Mouse (Mus musculus): ENCODE measurements around the gene Wdfy3. TPM values are rescaled to one million over a fixed set of nuclear protein-coding genes. Genes with fewer than 3 reads are reported as not detected.

The Wdfy3 gene
- polyA plus RNA-seq, 1 experiment from 2014 or later = 27.7 TPM

- Histone ChIP-seq H3K4me3 (ENCODE audit: low read length) (no peak overlapping the region), H3K9ac (ENCODE audit: low read depth, low read length) (no peak overlapping the region), H3K27me3 (ENCODE audit: control insufficient read depth, insufficient read depth, low read length) (no peaks in the 10 kb centered on the region), H3K9me3 (ENCODE audit: control insufficient read depth, low read length) (no peaks in the 10 kb centered on the region), H3K4me1 (ENCODE audit: control insufficient read depth, insufficient read depth, low read length) (peaks cover 4% of the 10 kb centered on the region; the same call in 1 of the 2 replicates), H3K36me3 (ENCODE audit: control insufficient read depth, insufficient read depth, low read length) (no peaks in the 10 kb centered on the region), H3K4me2 (replicated peaks; ENCODE audit: low read depth, low read length) (no peak overlapping the region), H3K27ac (ENCODE audit: low read depth, low read length) (no peak overlapping the region)
- no peak for ATAC-seq (ENCODE audit: low FRiP score, low TSS enrichment)
- 91% methylated on average over 6 of the region's 6 CpGs for WGBS
Measured at GRCm38 (mm10) chr5:101811296-101812169, 258.2 kb downstream of the Wdfy3 start.

GRCm38 (mm10) chr5:101802358-101803022, 267.2 kb downstream of the Wdfy3 start:
- no peak overlapping the region for H3K4me2 ChIP-seq (replicated peaks; ENCODE audit: low read depth, low read length)
- no peaks in the 10 kb centered on the region for H3K4me1 ChIP-seq (ENCODE audit: control insufficient read depth, insufficient read depth, low read length)
- no peaks in the 10 kb centered on the region for H3K9me3 ChIP-seq (ENCODE audit: control insufficient read depth, low read length)
- H3K36me3 ChIP-seq (ENCODE audit: control insufficient read depth, insufficient read depth, low read length) = no peaks in the 10 kb centered on the region
- H3K4me3 ChIP-seq (ENCODE audit: low read length) = no peak overlapping the region
- H3K27ac ChIP-seq (ENCODE audit: low read depth, low read length) = no peak overlapping the region
- no peak overlapping the region for H3K9ac ChIP-seq (ENCODE audit: low read depth, low read length)
- WGBS = 58% methylated on average over 9 of the region's 9 CpGs
- no peak for ATAC-seq (ENCODE audit: low FRiP score, low TSS enrichment)
- no peaks in the 10 kb centered on the region for H3K27me3 ChIP-seq (ENCODE audit: control insufficient read depth, insufficient read depth, low read length)

DNA sequence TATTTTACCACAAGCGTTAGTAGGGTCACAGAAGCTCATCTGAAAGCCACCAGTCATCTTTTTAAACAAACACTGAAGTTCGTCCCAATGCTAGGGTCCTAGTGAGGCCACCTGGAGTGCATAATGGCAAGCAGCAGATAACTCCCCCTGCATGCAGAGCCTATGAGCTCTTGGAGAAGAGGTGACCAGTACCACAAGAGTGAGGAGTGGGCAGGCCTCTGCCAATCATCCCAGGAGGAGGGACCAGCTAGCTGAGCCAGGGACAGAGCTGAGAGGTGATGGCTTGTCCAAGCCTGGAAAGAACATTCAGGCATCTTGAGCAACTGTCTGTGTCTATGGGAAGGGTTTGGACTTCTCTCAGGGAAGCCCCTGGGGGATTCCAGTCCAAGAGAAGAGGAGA, 267.8 kb downstream of the Wdfy3 start:
- no peak overlapping the region for H3K4me3 ChIP-seq (ENCODE audit: low read length)
- H3K9ac ChIP-seq (ENCODE audit: low read depth, low read length) = no peak overlapping the region
- H3K9me3 ChIP-seq (ENCODE audit: control insufficient read depth, low read length) = no peaks in the 10 kb centered on the region
- no peak overlapping the region for H3K27ac ChIP-seq (ENCODE audit: low read depth, low read length)
- H3K27me3 ChIP-seq (ENCODE audit: control insufficient read depth, insufficient read depth, low read length) = no peaks in the 10 kb centered on the region
- no peaks in the 10 kb centered on the region for H3K36me3 ChIP-seq (ENCODE audit: control insufficient read depth, insufficient read depth, low read length)
- WGBS = 63% methylated on average over 2 of the region's 2 CpGs
- no peak for ATAC-seq (ENCODE audit: low FRiP score, low TSS enrichment)
- no peak overlapping the region for H3K4me2 ChIP-seq (replicated peaks; ENCODE audit: low read depth, low read length)
- no peaks in the 10 kb centered on the region for H3K4me1 ChIP-seq (ENCODE audit: control insufficient read depth, insufficient read depth, low read length)

DNA sequence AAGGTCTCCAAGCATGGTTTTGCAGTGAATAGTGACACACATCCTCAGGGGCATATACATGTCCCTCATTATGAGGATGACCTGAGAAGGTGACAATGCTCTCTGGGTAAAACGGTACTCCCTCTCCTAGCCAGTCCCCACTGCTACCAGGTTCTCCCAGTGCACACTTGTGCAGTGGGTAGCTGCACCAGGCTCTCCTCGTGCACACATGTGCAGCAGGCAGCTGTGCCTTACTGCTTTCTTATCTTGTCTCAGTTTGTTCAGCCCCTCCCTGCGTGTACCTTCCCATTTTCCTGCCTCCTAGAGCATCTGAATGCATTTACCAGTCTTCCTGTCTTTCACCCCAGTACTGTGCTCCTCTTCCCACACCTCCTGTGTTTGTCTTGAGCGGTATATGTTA, 277.1 kb downstream of the Wdfy3 start:
- no peaks in the 10 kb centered on the region for H3K36me3 ChIP-seq (ENCODE audit: control insufficient read depth, insufficient read depth, low read length)
- no peak overlapping the region for H3K4me2 ChIP-seq (replicated peaks; ENCODE audit: low read depth, low read length)
- no peaks in the 10 kb centered on the region for H3K27me3 ChIP-seq (ENCODE audit: control insufficient read depth, insufficient read depth, low read length)
- no peaks in the 10 kb centered on the region for H3K9me3 ChIP-seq (ENCODE audit: control insufficient read depth, low read length)
- WGBS = 73% methylated on average over 4 of the region's 4 CpGs
- no peak overlapping the region for H3K9ac ChIP-seq (ENCODE audit: low read depth, low read length)
- no peak for ATAC-seq (ENCODE audit: low FRiP score, low TSS enrichment)
- no peak overlapping the region for H3K4me3 ChIP-seq (ENCODE audit: low read length)
- no peak overlapping the region for H3K27ac ChIP-seq (ENCODE audit: low read depth, low read length)
- H3K4me1 ChIP-seq (ENCODE audit: control insufficient read depth, insufficient read depth, low read length) = no peaks in the 10 kb centered on the region

DNA sequence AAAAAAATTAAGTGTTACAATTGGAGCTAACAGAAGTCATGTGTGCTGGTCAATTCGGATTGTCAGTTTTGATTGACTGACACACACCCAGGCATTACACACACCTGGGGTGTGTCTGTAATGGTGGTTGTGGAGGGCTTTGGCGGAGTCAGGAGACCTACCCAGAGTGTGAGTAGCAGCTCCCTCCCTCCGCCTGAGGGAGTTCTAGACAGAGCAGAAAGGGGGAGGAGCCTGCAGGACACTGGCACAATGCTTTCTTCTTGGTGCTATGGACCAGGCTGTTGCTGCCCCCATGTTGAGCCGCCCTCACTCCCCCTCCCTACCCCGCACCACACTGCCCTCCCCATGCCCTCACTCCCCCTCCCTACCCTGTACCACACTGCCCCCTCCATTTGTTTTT, 279.2 kb downstream of the Wdfy3 start:
- Histone ChIP-seq H3K4me2 (replicated peaks; ENCODE audit: low read depth, low read length) (no peak overlapping the region), H3K36me3 (ENCODE audit: control insufficient read depth, insufficient read depth, low read length) (no peaks in the 10 kb centered on the region), H3K9me3 (ENCODE audit: control insufficient read depth, low read length) (no peaks in the 10 kb centered on the region), H3K4me3 (ENCODE audit: low read length) (no peak overlapping the region), H3K4me1 (ENCODE audit: control insufficient read depth, insufficient read depth, low read length) (no peaks in the 10 kb centered on the region), H3K27me3 (ENCODE audit: control insufficient read depth, insufficient read depth, low read length) (no peaks in the 10 kb centered on the region), H3K9ac (ENCODE audit: low read depth, low read length) (no peak overlapping the region), H3K27ac (ENCODE audit: low read depth, low read length) (no peak overlapping the region)
- ATAC-seq (ENCODE audit: low FRiP score, low TSS enrichment) = 0 out of 2 replicates have a peak, but pooled peaks have one; percentile 43
- 61% methylated on average over 5 of the region's 5 CpGs for WGBS

- Histone ChIP-seq H3K4me1 (ENCODE audit: control insufficient read depth, insufficient read depth, low read length) (no peaks in the 10 kb centered on the region), H3K9me3 (ENCODE audit: control insufficient read depth, low read length) (no peaks in the 10 kb centered on the region), H3K4me2 (replicated peaks; ENCODE audit: low read depth, low read length) (no peak overlapping the region), H3K27ac (ENCODE audit: low read depth, low read length) (no peak overlapping the region), H3K36me3 (ENCODE audit: control insufficient read depth, insufficient read depth, low read length) (no peaks in the 10 kb centered on the region), H3K27me3 (ENCODE audit: control insufficient read depth, insufficient read depth, low read length) (no peaks in the 10 kb centered on the region), H3K4me3 (ENCODE audit: low read length) (no peak overlapping the region), H3K9ac (ENCODE audit: low read depth, low read length) (no peak overlapping the region)
- ATAC-seq (ENCODE audit: low FRiP score, low TSS enrichment) = no peak
Measured at GRCm38 (mm10) chr5:101789770-101790169, 280.0 kb downstream of the Wdfy3 start.

- Histone ChIP-seq H3K9ac (ENCODE audit: low read depth, low read length) (no peak overlapping the region), H3K4me1 (ENCODE audit: control insufficient read depth, insufficient read depth, low read length) (no peaks in the 10 kb centered on the region), H3K9me3 (ENCODE audit: control insufficient read depth, low read length) (no peaks in the 10 kb centered on the region), H3K36me3 (ENCODE audit: control insufficient read depth, insufficient read depth, low read length) (no peaks in the 10 kb centered on the region), H3K4me2 (replicated peaks; ENCODE audit: low read depth, low read length) (no peak overlapping the region), H3K4me3 (ENCODE audit: low read length) (no peak overlapping the region), H3K27me3 (ENCODE audit: control insufficient read depth, insufficient read depth, low read length) (no peaks in the 10 kb centered on the region), H3K27ac (ENCODE audit: low read depth, low read length) (no peak overlapping the region)
- WGBS = 61% methylated on average over 4 of the region's 4 CpGs
- ATAC-seq (ENCODE audit: low FRiP score, low TSS enrichment) = no peak
Measured at GRCm38 (mm10) chr5:101785921-101786614, 283.7 kb downstream of the Wdfy3 start.

GRCm38 (mm10) chr5:101784787-101785186, 284.9 kb downstream of the Wdfy3 start:
- ATAC-seq (ENCODE audit: low FRiP score, low TSS enrichment) = no peak
- H3K36me3 ChIP-seq (ENCODE audit: control insufficient read depth, insufficient read depth, low read length) = no peaks in the 10 kb centered on the region
- WGBS = 91% methylated on average over 2 of the region's 2 CpGs
- H3K27ac ChIP-seq (ENCODE audit: low read depth, low read length) = no peak overlapping the region
- H3K27me3 ChIP-seq (ENCODE audit: control insufficient read depth, insufficient read depth, low read length) = no peaks in the 10 kb centered on the region
- H3K9me3 ChIP-seq (ENCODE audit: control insufficient read depth, low read length) = no peaks in the 10 kb centered on the region
- H3K4me1 ChIP-seq (ENCODE audit: control insufficient read depth, insufficient read depth, low read length) = no peaks in the 10 kb centered on the region
- no peak overlapping the region for H3K4me2 ChIP-seq (replicated peaks; ENCODE audit: low read depth, low read length)
- no peak overlapping the region for H3K4me3 ChIP-seq (ENCODE audit: low read length)
- no peak overlapping the region for H3K9ac ChIP-seq (ENCODE audit: low read depth, low read length)

DNA sequence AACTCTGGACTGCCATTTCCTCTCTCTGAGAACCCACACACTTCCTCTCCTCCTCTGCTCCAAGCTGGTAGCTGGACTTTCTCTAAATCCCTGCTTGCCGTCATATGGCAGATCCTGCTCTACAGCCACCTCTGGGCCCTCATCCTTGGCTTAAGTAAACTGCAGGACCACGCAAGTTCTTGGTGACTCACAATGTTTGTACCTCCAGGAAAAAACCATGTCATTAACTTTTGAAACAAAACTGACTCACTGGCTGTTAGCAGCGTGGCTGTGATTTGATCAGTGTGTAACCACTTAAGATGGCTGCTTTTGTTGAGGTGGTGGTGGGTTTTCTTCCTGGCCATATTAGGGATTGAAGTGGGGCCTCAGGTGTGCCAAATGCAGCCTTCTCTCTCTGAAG, 285.4 kb downstream of the Wdfy3 start:
- ATAC-seq (ENCODE audit: low FRiP score, low TSS enrichment) = no peak
- H3K9ac ChIP-seq (ENCODE audit: low read depth, low read length) = no peak overlapping the region

More for the DNA sequence above, 285.4 kb downstream of the Wdfy3 start:
- no peaks in the 10 kb centered on the region for H3K27me3 ChIP-seq (ENCODE audit: control insufficient read depth, insufficient read depth, low read length)
- H3K4me1 ChIP-seq (ENCODE audit: control insufficient read depth, insufficient read depth, low read length) = no peaks in the 10 kb centered on the region
- H3K4me2 ChIP-seq (replicated peaks; ENCODE audit: low read depth, low read length) = no peak overlapping the region
- no peaks in the 10 kb centered on the region for H3K9me3 ChIP-seq (ENCODE audit: control insufficient read depth, low read length)
- H3K4me3 ChIP-seq (ENCODE audit: low read length) = no peak overlapping the region
- 70% methylated on average over 3 of the region's 3 CpGs for WGBS
- H3K27ac ChIP-seq (ENCODE audit: low read depth, low read length) = no peak overlapping the region
- no peaks in the 10 kb centered on the region for H3K36me3 ChIP-seq (ENCODE audit: control insufficient read depth, insufficient read depth, low read length)

All from kidney, embryonic 14.5 days (tissue).